Mouse (Mus musculus): ENCODE results near the gene Magea5. TPM values are rescaled to one million over a fixed set of nuclear protein-coding genes. Genes with fewer than 3 reads are reported as not detected.

Gene Magea5
- polyA plus RNA-seq (2012; rRNA removed), result not detected in 2 replicates

GRCm38 (mm10) chrX:155063045-155063444, at the start of gene Magea5:
Gene Magea5, minus strand, starts transcription at chrX:155063145.

GRCm38 (mm10) chrX:155093566-155093965, 30.6 kb upstream of the Magea5 start, which contains the start of gene Magea2:
Gene Magea2, minus strand, starts transcription at chrX:155093666.

GRCm38 (mm10) chrX:155089693-155090092, 26.7 kb upstream of the Magea5 start, which contains the start of gene Magea1:
Gene Magea1, minus strand, starts transcription at chrX:155089793.

Other genes with a start within 250 kb of the Magea5 start
- not detected in 2 replicates for gene Cldn34b1, start 172.9 kb downstream of the Magea5 start, polyA plus RNA-seq (2012; rRNA removed)
- gene Magea6, start 127.2 kb downstream of the Magea5 start, polyA plus RNA-seq (2012; rRNA removed), result not detected in 2 replicates
- gene Magea3, start 113.6 kb downstream of the Magea5 start, polyA plus RNA-seq (2012; rRNA removed), result not detected in 2 replicates
- not detected in 2 replicates for gene Magea8, start 67.3 kb downstream of the Magea5 start, polyA plus RNA-seq (2012; rRNA removed)
- not detected in 2 replicates for gene Magea1, start 26.6 kb upstream of the Magea5 start, polyA plus RNA-seq (2012; rRNA removed)
- not detected in 2 replicates for gene Magea2, start 30.5 kb upstream of the Magea5 start, polyA plus RNA-seq (2012; rRNA removed)
- not detected in 2 replicates for gene Cldn34b2, start 65.3 kb upstream of the Magea5 start, polyA plus RNA-seq (2012; rRNA removed)
- gene Sat1, start 153.3 kb upstream of the Magea5 start, polyA plus RNA-seq (2012; rRNA removed), result 67.4 and 72.4 TPM in 2 replicates
- 5.4 and 5.7 TPM in 2 replicates for gene Acot9, start 199.3 kb upstream of the Magea5 start, polyA plus RNA-seq (2012; rRNA removed)

All from liver, embryonic 18 days (tissue).